Mouse (Mus musculus): ENCODE data around the gene Spg11. TPM values are rescaled to one million over a fixed set of nuclear protein-coding genes. Genes with fewer than 3 reads are reported as not detected.

Gene Spg11
- polyA plus RNA-seq, 1 experiment from 2014 or later = 7.3 TPM

- Histone ChIP-seq H3K27ac (ENCODE audit: low read length) (no peak overlapping the region), H3K4me2 (ENCODE audit: low read length) (no peak overlapping the region), H3K27me3 (ENCODE audit: control insufficient read depth, insufficient read depth, low read depth, low read length) (no peaks in the 10 kb centered on the region), H3K9me3 (replicated peaks; ENCODE audit: control insufficient read depth, low read length, poor library complexity, severe bottlenecking) (no peaks in the 10 kb centered on the region), H3K4me3 (ENCODE audit: low read depth, low read length) (no peak overlapping the region), H3K4me1 (ENCODE audit: control insufficient read depth, insufficient read depth, low read length) (no peaks in the 10 kb centered on the region), H3K36me3 (ENCODE audit: control insufficient read depth, insufficient read depth, low read length) (no peaks in the 10 kb centered on the region), H3K9ac (ENCODE audit: low read depth, low read length) (no peak overlapping the region)
- ATAC-seq = no peak
- WGBS = 85% methylated on average over 2 of the region's 2 CpGs
Measured at GRCm38 (mm10) chr2:122132618-122133017, 14.4 kb upstream of the Spg11 start.

GRCm38 (mm10) chr2:122132078-122132477 is 13.9 kb upstream of the Spg11 start:
- no peak overlapping the region for H3K27ac ChIP-seq (ENCODE audit: low read length)
- WGBS = 93% methylated on average over 2 of the region's 2 CpGs
- no peak overlapping the region for H3K4me2 ChIP-seq (ENCODE audit: low read length)
- H3K27me3 ChIP-seq (ENCODE audit: control insufficient read depth, insufficient read depth, low read depth, low read length) = no peaks in the 10 kb centered on the region
- H3K9ac ChIP-seq (ENCODE audit: low read depth, low read length) = no peak overlapping the region
- H3K4me3 ChIP-seq (ENCODE audit: low read depth, low read length) = no peak overlapping the region
- H3K4me1 ChIP-seq (ENCODE audit: control insufficient read depth, insufficient read depth, low read length) = no peaks in the 10 kb centered on the region
- no peaks in the 10 kb centered on the region for H3K9me3 ChIP-seq (replicated peaks; ENCODE audit: control insufficient read depth, low read length, poor library complexity, severe bottlenecking)
- no peak for ATAC-seq
- no peaks in the 10 kb centered on the region for H3K36me3 ChIP-seq (ENCODE audit: control insufficient read depth, insufficient read depth, low read length)

GRCm38 (mm10) chr2:122127635-122128034 is 9.4 kb upstream of the Spg11 start:
- no peak overlapping the region for H3K9ac ChIP-seq (ENCODE audit: low read depth, low read length)
- H3K27ac ChIP-seq (ENCODE audit: low read length) = no peak overlapping the region
- no peaks in the 10 kb centered on the region for H3K4me1 ChIP-seq (ENCODE audit: control insufficient read depth, insufficient read depth, low read length)
- H3K27me3 ChIP-seq (ENCODE audit: control insufficient read depth, insufficient read depth, low read depth, low read length) = no peaks in the 10 kb centered on the region
- no peak overlapping the region for H3K4me3 ChIP-seq (ENCODE audit: low read depth, low read length)
- H3K36me3 ChIP-seq (ENCODE audit: control insufficient read depth, insufficient read depth, low read length) = no peaks in the 10 kb centered on the region
- no peaks in the 10 kb centered on the region for H3K9me3 ChIP-seq (replicated peaks; ENCODE audit: control insufficient read depth, low read length, poor library complexity, severe bottlenecking)
- 97% methylated on average over 4 of the region's 4 CpGs for WGBS
- ATAC-seq = no peak
- no peak overlapping the region for H3K4me2 ChIP-seq (ENCODE audit: low read length)

DNA sequence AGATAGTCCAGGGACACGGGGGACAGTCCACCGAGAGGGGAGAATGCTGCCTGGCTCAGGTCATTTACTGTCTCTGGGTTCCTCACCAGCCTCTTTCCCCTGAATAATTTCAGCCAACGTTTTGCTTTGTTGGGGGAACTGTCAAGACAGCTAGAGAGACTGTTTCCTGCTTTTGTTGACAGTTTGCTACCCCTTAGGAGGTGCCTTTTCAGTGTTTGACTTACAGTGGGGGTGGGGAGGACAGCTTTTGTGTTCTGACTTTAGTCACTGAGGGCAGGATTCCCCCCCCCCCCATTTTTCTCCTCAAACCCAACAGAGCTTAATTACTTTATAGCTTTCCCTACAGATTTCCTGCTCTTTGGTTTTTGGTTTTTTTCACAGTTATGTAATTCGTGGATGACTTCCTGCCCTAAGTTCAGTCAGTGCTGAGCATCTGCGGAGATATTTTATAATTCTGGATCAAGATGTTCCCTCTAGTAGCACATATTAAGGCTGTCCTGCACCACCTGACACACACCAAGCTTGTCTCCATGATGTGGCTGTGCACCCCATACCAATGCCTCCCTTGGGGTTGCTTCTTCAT is 8.7 kb upstream of the Spg11 start:
- Histone ChIP-seq H3K36me3 (ENCODE audit: control insufficient read depth, insufficient read depth, low read length) (no peaks in the 10 kb centered on the region), H3K9me3 (replicated peaks; ENCODE audit: control insufficient read depth, low read length, poor library complexity, severe bottlenecking) (no peaks in the 10 kb centered on the region), H3K4me3 (ENCODE audit: low read depth, low read length) (no peak overlapping the region), H3K4me2 (ENCODE audit: low read length) (no peak overlapping the region), H3K27me3 (ENCODE audit: control insufficient read depth, insufficient read depth, low read depth, low read length) (no peaks in the 10 kb centered on the region), H3K27ac (ENCODE audit: low read length) (no peak overlapping the region), H3K4me1 (ENCODE audit: control insufficient read depth, insufficient read depth, low read length) (no peaks in the 10 kb centered on the region), H3K9ac (ENCODE audit: low read depth, low read length) (no peak overlapping the region)
- WGBS = 47% methylated on average over 5 of the region's 5 CpGs
- ATAC-seq = no peak

DNA sequence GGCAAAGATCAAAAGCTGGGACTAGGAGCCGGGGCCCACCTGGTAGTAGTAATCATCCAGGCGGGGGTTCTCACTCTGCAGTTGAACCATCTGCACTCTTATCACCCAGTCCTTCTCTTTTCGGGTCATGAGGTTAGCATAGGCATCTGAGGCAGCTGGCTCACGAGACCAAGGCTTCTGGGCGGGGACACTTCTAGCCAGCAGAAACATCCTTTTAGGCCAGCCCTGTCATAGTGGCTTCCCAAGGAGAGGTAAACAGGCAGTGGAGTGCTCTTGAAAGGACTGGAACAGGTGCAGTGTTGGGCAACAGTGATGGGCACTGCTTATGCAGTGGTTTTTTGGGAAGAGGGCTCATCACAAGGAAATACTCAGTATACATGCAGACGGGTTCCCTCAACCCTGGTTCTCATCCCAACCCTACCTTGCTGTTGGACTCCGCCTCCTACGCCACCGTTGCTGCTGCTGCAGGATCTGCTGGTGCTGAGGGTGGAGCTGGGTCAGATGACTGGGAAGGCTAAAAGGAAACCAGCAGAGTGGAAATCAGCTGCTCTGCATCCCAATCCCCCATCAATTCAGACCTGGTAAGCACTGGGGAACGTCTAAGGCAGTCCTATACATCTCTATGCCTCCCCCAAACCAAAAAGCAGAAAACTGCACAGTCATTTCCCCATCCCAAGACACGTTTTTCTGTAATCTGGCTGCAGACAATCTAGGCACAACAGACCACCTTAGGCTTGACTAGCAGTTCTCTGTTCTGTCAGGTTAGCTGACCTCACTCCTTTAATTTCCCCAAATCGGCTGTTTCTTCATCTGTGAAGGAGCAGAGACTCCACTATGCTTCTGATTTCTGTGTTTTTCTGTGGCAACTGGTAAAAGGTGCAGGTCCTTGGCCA is 7.7 kb upstream of the Spg11 start:
- no peak overlapping the region for H3K9ac ChIP-seq (ENCODE audit: low read depth, low read length)
- no peaks in the 10 kb centered on the region for H3K4me1 ChIP-seq (ENCODE audit: control insufficient read depth, insufficient read depth, low read length)
- 58% methylated on average over 12 of the region's 12 CpGs for WGBS
- H3K27ac ChIP-seq (ENCODE audit: low read length) = no peak overlapping the region
- no peak overlapping the region for H3K4me2 ChIP-seq (ENCODE audit: low read length)
- H3K36me3 ChIP-seq (ENCODE audit: control insufficient read depth, insufficient read depth, low read length) = no peaks in the 10 kb centered on the region
- no peaks in the 10 kb centered on the region for H3K27me3 ChIP-seq (ENCODE audit: control insufficient read depth, insufficient read depth, low read depth, low read length)
- H3K9me3 ChIP-seq (replicated peaks; ENCODE audit: control insufficient read depth, low read length, poor library complexity, severe bottlenecking) = no peaks in the 10 kb centered on the region
- no peak for ATAC-seq
- no peak overlapping the region for H3K4me3 ChIP-seq (ENCODE audit: low read depth, low read length)

DNA sequence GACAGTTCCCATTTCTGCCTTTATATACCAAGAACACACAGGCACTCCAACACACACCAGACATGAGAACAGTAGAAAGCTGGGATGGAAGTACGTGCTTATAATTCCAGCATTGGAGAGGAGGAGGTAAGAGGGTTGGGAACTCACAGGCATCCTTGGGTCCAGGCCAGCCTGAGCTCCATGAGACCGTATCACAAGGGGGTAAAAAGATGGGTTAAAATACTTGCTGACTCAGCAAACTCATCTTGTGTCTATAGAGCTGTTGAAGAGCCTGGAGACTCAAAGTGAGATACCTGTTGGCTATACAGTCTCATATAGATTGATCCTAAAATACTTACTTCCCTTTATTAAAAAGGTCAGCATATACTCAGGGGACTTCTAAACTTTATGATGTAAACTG is 1.3 kb downstream of the Spg11 start:
- 88% methylated on average over 2 of the region's 2 CpGs for WGBS
- peaks cover 3% of the 10 kb centered on the region for H3K36me3 ChIP-seq (ENCODE audit: control insufficient read depth, insufficient read depth, low read length)
- H3K9me3 ChIP-seq (replicated peaks; ENCODE audit: control insufficient read depth, low read length, poor library complexity, severe bottlenecking) = no peaks in the 10 kb centered on the region
- no peak for ATAC-seq
- H3K4me2 ChIP-seq (ENCODE audit: low read length) = peak overlapping the region; percentile 70; the same call in 1 of the 2 replicates
- H3K9ac ChIP-seq (ENCODE audit: low read depth, low read length) = no peak overlapping the region
- H3K4me1 ChIP-seq (ENCODE audit: control insufficient read depth, insufficient read depth, low read length) = peaks cover 10% of the 10 kb centered on the region
- no peaks in the 10 kb centered on the region for H3K27me3 ChIP-seq (ENCODE audit: control insufficient read depth, insufficient read depth, low read depth, low read length)
- H3K27ac ChIP-seq (ENCODE audit: low read length) = no peak overlapping the region
- no peak overlapping the region for H3K4me3 ChIP-seq (ENCODE audit: low read depth, low read length)

DNA sequence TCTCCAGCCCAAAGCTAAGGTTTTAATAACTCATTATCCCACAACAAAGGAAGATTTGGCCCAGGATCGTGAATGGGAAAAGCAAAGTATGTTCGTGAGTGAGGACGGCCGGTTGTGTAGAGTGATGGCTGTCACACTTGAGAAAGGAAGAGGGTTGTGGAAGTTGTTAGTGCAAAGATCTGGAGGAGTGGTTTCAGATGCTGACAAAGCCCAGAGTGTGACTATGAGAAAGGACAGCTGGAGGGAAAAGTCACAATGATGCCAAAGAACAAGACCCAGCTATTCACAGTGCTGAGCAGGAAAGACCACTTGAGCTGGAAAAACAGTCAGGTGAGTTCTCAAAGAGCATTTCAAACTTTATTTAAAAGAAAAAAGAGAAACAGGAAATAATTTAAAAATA is 8.5 kb downstream of the Spg11 start:
- no peaks in the 10 kb centered on the region for H3K9me3 ChIP-seq (replicated peaks; ENCODE audit: control insufficient read depth, low read length, poor library complexity, severe bottlenecking)
- no peaks in the 10 kb centered on the region for H3K27me3 ChIP-seq (ENCODE audit: control insufficient read depth, insufficient read depth, low read depth, low read length)
- no peak overlapping the region for H3K4me3 ChIP-seq (ENCODE audit: low read depth, low read length)
- H3K36me3 ChIP-seq (ENCODE audit: control insufficient read depth, insufficient read depth, low read length) = peaks cover 19% of the 10 kb centered on the region
- ATAC-seq = no peak
- no peaks in the 10 kb centered on the region for H3K4me1 ChIP-seq (ENCODE audit: control insufficient read depth, insufficient read depth, low read length)
- no peak overlapping the region for H3K27ac ChIP-seq (ENCODE audit: low read length)
- H3K4me2 ChIP-seq (ENCODE audit: low read length) = no peak overlapping the region
- 89% methylated on average over 4 of the region's 4 CpGs for WGBS
- no peak overlapping the region for H3K9ac ChIP-seq (ENCODE audit: low read depth, low read length)

DNA sequence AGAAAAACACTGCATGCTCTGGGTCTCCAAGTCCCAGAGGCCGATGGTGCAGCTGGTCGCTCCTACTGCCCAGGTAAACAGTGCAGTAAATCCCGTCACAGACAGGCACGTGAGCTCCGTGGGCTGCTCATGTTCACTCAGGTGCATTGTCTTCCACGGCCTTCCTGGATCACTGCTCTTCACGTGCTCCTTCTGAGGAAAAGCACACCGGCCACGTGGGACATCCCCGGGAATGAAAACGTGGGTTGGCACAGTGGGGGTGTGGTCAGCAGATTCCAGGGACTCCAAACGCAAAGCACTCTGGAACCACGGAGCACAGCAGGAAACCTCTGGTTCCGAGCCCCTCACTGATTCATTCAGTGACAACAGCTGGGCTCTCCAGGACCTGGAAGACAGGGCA is 10.1 kb downstream of the Spg11 start:
- no peaks in the 10 kb centered on the region for H3K27me3 ChIP-seq (ENCODE audit: control insufficient read depth, insufficient read depth, low read depth, low read length)
- no peak overlapping the region for H3K9ac ChIP-seq (ENCODE audit: low read depth, low read length)
- no peaks in the 10 kb centered on the region for H3K9me3 ChIP-seq (replicated peaks; ENCODE audit: control insufficient read depth, low read length, poor library complexity, severe bottlenecking)
- H3K27ac ChIP-seq (ENCODE audit: low read length) = no peak overlapping the region
- H3K4me3 ChIP-seq (ENCODE audit: low read depth, low read length) = no peak overlapping the region
- ATAC-seq = no peak
- WGBS = 88% methylated on average over 14 of the region's 14 CpGs
- peaks cover 16% of the 10 kb centered on the region for H3K36me3 ChIP-seq (ENCODE audit: control insufficient read depth, insufficient read depth, low read length)
- no peaks in the 10 kb centered on the region for H3K4me1 ChIP-seq (ENCODE audit: control insufficient read depth, insufficient read depth, low read length)
- no peak overlapping the region for H3K4me2 ChIP-seq (ENCODE audit: low read length)

- ATAC-seq = no peak
Measured at GRCm38 (mm10) chr2:122102070-122102469, 16.1 kb downstream of the Spg11 start.

More at GRCm38 (mm10) chr2:122102070-122102469, 16.1 kb downstream of the Spg11 start:
- Histone ChIP-seq H3K4me2 (ENCODE audit: low read length) (no peak overlapping the region), H3K4me3 (ENCODE audit: low read depth, low read length) (no peak overlapping the region), H3K27ac (ENCODE audit: low read length) (no peak overlapping the region), H3K9ac (ENCODE audit: low read depth, low read length) (no peak overlapping the region), H3K27me3 (ENCODE audit: control insufficient read depth, insufficient read depth, low read depth, low read length) (no peaks in the 10 kb centered on the region), H3K4me1 (ENCODE audit: control insufficient read depth, insufficient read depth, low read length) (no peaks in the 10 kb centered on the region), H3K9me3 (replicated peaks; ENCODE audit: control insufficient read depth, low read length, poor library complexity, severe bottlenecking) (no peaks in the 10 kb centered on the region), H3K36me3 (ENCODE audit: control insufficient read depth, insufficient read depth, low read length) (peaks cover 8% of the 10 kb centered on the region; the same call in 1 of the 2 replicates)

All from midbrain, embryonic 16.5 days (tissue).